Mouse (Mus musculus) megakaryocyte, embryonic 14.5 days (primary cell): Measurements from ENCODE around the gene Dusp8. TPM values are rescaled to one million over a fixed set of nuclear protein-coding genes. Genes with fewer than 3 reads are reported as not detected.
A peak's percentile ranks its signal among the peaks of the same experiment; 100 is the strongest.

ENCODE experiments used
- H3K27me3 ChIP-seq: replicated peaks from 2 replicates; pipeline ENCODE3; 2012; ENCODE audit warnings: inconsistent platforms
- H3K36me3 ChIP-seq: replicated peaks from 2 replicates; pipeline ENCODE3; 2012; ENCODE audit warnings: low read length, inconsistent platforms, mixed read lengths
- H3K4me1 ChIP-seq: 2 replicates; pipeline ENCODE4 v1.6.1; 2012; ENCODE audit warnings: inconsistent platforms
- H3K4me3 ChIP-seq: replicated peaks from 2 replicates; pipeline ENCODE3; 2012; ENCODE audit warnings: moderate library complexity, mild to moderate bottlenecking, inconsistent platforms
- H3K9me3 ChIP-seq: 2 replicates; pipeline ENCODE4 v1.6.1; 2012; ENCODE audit warnings: inconsistent platforms
- FLI1 ChIP-seq: IDR thresholded peaks from 2 replicates; pipeline ENCODE4 v1.6.1; 2012; ENCODE audit warnings: low read length, inconsistent platforms, mixed read lengths
- GATA1 ChIP-seq: IDR thresholded peaks from 3 replicates; pipeline ENCODE4 v1.6.1; 2012; ENCODE audit warnings: mixed read lengths, low read length, inconsistent platforms, borderline replicate concordance
- polyA plus RNA-seq: library from polyadenylated mRNA; stranded (reverse); fragments of >175 nt; gene quantifications from 2 replicates; pipeline ENCODE4 v1.2.3, GENCODE M21; 2012; ENCODE audit warnings: low replicate concordance; ENCODE audit not compliant: insufficient read depth

The Dusp8 gene
- polyA plus RNA-seq, 1 experiment = 0.07 TPM

DNA sequence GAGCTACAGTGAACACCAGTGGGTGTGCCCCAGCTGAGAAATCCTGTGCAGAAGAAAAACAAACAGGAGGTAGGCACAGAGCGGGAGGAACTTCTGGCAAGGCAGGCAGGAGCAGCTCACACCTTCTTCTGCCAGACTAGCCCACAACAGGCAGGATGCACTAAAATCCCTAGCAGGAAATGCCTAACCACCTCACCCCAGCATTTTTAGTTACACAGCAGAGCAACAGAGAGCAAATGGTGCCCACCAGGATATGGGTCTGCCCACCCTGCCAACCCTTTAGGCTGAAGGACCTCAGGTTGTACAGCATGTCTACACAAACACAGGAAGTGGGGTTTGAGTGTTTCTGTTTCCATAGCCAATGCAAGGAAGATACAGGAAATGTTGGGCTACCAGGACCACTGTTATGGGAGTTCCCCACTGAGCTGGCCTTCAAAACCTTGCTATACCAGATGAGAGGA is 39.0 kb downstream of the Dusp8 start:
- Histone ChIP-seq H3K27me3 (no peaks in the 10 kb centered on the region), H3K36me3 (peaks cover 66% of the 10 kb centered on the region), H3K4me3 (peak overlapping the region; percentile 60), H3K4me1 (peaks cover 88% of the 10 kb centered on the region), H3K9me3 (no peaks in the 10 kb centered on the region)
- no peak for TF ChIP-seq FLI1
- no peak for TF ChIP-seq GATA1

DNA sequence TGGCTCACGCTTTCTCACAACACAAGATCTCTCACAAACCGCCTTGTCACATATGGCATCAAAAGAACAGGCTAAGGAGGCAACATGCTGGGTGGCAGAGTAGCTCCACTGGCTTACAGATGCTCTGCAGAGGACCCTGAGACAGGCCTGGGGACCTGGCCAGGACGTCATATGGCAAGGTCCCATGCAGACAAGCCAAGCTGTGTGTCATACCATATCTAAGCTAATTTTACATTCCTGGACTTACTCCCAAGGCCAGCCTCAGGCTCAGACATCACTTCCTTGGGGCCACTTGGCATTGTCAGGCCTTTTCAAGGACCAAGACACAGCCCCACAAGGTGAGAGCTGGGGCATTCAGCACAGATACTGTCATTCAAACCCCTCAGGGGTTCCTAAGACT is 40.2 kb downstream of the Dusp8 start:
- Histone ChIP-seq H3K4me3 (no peak overlapping the region), H3K4me1 (peaks cover 95% of the 10 kb centered on the region), H3K36me3 (peaks cover 78% of the 10 kb centered on the region), H3K9me3 (no peaks in the 10 kb centered on the region), H3K27me3 (no peaks in the 10 kb centered on the region)
- no peak for TF ChIP-seq GATA1

DNA sequence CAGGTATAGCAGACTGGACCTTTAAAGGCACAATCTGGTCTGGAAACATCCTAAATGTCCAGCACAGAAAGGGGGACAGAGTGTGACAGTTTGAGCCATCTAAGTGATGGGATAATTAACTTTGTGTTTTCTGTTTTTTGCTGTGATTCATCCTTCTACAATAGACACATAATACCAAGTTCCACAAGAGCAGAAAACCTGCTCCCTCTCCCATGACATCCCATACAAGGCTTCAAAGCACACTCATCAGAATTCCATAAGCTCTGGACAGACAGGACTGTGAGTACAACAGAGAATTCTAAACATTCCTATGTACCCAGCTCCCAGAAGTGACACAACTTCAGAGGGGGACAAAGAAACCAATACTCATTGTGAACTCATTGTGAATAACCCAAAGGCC is 45.1 kb downstream of the Dusp8 start:
- H3K4me1 ChIP-seq = peaks cover 89% of the 10 kb centered on the region
- no peaks in the 10 kb centered on the region for H3K27me3 ChIP-seq
- H3K36me3 ChIP-seq = peaks cover 87% of the 10 kb centered on the region
- H3K9me3 ChIP-seq = no peaks in the 10 kb centered on the region
- H3K4me3 ChIP-seq = no peak overlapping the region
- no peak for TF ChIP-seq FLI1

DNA sequence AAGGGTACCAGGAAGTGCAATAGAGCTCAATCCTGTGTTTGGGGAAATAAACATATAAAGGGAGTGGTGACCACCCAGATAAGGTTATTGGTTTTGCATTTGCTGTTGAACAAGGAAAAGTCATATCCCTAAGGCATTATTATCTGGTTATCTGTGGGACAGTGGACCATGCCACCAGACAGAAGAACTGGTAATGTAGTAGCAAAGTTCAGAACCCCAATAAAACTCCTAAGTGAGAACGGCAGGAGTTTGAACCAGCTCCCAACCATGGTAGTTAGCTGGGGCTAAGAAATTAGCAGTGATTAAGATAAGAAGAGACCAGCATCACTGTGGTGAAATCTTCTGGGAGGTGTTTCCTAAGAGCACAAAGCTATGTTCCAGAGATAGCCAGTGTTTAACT is 49.7 kb downstream of the Dusp8 start:
- peaks cover 84% of the 10 kb centered on the region for H3K4me1 ChIP-seq
- H3K27me3 ChIP-seq = no peaks in the 10 kb centered on the region
- no peak for TF ChIP-seq GATA1
- no peak for TF ChIP-seq FLI1
- peaks cover 71% of the 10 kb centered on the region for H3K36me3 ChIP-seq
- H3K4me3 ChIP-seq = no peak overlapping the region
- H3K9me3 ChIP-seq = no peaks in the 10 kb centered on the region

DNA sequence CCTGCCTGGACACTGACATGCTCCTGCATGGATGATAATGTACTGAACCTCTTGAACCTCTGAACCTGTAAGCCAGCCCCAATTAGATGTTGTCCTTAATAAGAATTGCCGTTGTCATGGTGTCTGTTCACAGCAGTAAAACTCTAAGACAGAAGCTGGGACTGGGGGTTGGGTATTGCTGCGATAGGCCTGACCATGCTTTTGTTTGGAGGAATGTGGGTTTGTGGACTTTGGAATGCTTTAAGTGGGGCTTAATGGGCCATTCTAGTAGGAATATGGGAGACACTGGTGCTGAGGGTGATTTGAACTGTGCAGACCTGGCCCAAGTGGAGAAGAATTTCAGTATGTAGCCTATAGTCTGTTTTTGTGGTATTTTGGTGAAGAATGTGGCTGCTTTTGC is 50.3 kb downstream of the Dusp8 start:
- H3K27me3 ChIP-seq = no peaks in the 10 kb centered on the region
- H3K9me3 ChIP-seq = no peaks in the 10 kb centered on the region
- peaks cover 84% of the 10 kb centered on the region for H3K4me1 ChIP-seq
- no peak overlapping the region for H3K4me3 ChIP-seq
- H3K36me3 ChIP-seq = peaks cover 65% of the 10 kb centered on the region
- TF ChIP-seq FLI1 = no peak
- TF ChIP-seq GATA1 = no peak

DNA sequence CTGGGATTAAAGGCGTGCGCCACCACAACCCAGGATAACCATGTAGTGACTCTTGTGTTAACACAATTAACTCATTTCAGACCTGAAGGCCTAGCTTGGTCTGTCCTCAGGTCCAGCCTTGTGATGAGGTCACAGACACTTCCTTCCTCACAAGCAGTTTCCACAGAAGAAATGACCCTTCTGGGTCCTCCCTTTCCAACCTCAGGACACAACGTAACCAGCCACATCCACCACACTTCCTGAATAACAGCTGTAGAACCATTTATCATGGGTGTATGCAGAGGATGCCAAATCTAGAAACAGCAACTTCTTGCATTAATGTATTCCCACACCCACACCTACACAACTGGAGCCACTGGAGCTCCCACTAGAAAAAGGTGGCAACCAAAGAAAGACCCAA is 54.9 kb downstream of the Dusp8 start:
- TF ChIP-seq GATA1 = no peak
- TF ChIP-seq FLI1 = no peak
- H3K36me3 ChIP-seq = peaks cover 66% of the 10 kb centered on the region
- no peaks in the 10 kb centered on the region for H3K27me3 ChIP-seq
- peaks cover 87% of the 10 kb centered on the region for H3K4me1 ChIP-seq
- no peak overlapping the region for H3K4me3 ChIP-seq
- no peaks in the 10 kb centered on the region for H3K9me3 ChIP-seq

DNA sequence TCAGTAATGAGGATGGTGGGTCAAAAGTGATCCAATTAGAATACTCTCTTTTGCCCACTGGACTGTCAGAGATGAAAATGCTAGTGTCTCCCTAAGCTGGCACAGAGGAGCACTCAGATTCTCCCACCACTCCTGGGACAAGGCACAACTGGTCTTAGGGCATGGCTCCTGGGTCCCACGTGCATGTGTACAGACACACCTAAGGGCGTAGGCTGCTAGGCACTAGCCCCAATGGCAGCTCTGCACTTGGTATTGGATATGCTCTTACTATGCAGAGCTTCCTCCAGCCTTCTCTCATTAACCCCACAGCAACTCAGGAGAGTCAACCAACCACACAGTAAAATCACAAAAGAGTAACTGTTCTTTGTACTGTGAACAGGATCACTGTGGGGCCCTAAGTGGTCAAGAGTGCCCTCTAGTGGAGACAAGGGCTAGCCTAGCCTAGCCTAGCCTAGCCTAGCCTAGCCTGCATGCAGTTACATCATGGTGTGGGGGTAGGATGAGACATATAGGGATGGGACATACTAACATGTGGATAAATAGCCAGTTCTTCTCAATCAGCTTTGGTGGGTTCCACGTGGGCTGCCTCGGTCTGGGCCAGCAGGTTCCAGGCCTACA is 58.0 kb downstream of the Dusp8 start:
- peaks cover 92% of the 10 kb centered on the region for H3K4me1 ChIP-seq
- H3K36me3 ChIP-seq = peaks cover 74% of the 10 kb centered on the region
- H3K27me3 ChIP-seq = no peaks in the 10 kb centered on the region
- no peak overlapping the region for H3K4me3 ChIP-seq
- H3K9me3 ChIP-seq = no peaks in the 10 kb centered on the region
- TF ChIP-seq FLI1 (no peak), GATA1 (no peak)

DNA sequence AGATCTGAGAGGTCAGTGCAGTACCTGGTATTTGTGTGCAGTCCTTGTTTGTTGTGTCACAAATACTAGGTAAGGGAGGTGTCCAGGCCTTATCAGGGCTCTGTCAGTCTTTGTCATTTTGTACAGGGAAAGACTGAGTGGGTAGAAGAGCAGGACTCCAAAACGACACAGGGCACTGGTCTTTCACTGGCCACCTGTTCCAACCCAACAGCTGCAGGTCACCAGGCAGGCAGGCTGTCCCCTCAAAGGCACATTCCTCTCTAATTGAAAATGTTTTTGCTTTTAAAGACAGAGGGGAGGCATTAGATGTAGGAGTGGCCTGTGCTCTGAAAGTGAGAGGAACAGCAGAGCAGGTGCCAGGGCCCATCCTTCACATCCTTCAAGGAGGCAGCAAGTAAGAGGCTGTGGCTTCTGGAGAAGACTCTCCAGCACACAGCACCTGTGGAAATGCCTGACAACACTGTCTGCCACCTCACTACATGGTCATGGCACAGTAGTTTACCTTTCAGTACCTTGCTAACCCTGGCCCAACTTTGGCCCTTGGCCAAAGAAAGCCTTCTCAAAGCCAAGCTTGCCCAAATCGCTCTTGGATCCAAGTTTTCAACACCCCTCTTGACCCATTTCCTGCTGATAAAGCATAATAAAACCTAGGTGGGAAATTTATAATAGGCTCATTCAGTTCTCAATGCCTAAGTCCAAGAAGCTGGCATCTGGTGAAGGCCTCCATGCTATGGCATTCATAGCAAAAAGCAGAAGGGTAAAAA is 60.4 kb downstream of the Dusp8 start:
- no peak for TF ChIP-seq FLI1
- no peak for TF ChIP-seq GATA1
- H3K4me3 ChIP-seq = no peak overlapping the region
- H3K9me3 ChIP-seq = no peaks in the 10 kb centered on the region
- peaks cover 81% of the 10 kb centered on the region for H3K4me1 ChIP-seq
- peaks cover 81% of the 10 kb centered on the region for H3K36me3 ChIP-seq
- no peaks in the 10 kb centered on the region for H3K27me3 ChIP-seq

DNA sequence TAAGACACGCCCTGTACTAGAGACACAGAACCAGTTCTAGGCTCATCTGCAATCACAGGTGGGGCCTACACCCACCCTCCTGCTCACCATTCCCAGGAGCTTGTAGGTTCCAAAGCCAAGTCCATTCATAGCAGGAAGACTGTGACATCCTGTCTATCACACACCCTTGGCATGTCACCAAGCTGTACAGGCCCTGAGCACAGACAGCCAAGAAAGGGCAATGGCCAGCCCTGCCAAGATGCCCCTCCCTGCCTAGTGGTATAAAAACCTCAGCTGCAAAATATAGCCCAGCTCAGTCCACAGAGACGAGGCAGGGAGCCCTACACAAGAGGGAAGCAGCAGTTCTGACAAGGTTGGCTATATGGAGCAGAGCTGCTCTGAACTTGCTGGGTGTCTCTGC is 61.4 kb downstream of the Dusp8 start:
- Histone ChIP-seq H3K4me1 (peaks cover 71% of the 10 kb centered on the region), H3K27me3 (no peaks in the 10 kb centered on the region), H3K4me3 (no peak overlapping the region), H3K36me3 (peaks cover 70% of the 10 kb centered on the region), H3K9me3 (no peaks in the 10 kb centered on the region)
- TF ChIP-seq FLI1 (no peak), GATA1 (no peak)

DNA sequence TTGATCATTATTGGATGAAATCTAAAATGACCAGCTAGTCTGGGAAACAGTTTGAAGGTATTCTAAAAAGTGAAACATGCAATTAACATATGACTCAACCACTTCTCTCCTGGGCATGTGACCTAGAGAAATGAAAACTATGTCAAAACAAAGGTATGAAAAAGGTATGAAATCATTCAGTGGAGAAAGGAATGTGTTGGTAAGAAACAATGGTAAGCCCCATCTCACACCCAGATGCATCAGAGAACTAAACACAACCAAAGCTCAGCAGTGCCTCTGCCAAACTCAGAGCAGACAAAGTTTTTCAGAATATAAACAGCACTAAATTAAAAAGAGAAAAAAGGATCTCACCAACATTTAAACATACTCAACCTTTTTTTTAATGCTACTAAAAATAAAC is 65.6 kb downstream of the Dusp8 start:
- TF ChIP-seq GATA1 = no peak
- TF ChIP-seq FLI1 = no peak
- Histone ChIP-seq H3K36me3 (peaks cover 49% of the 10 kb centered on the region), H3K9me3 (no peaks in the 10 kb centered on the region), H3K27me3 (no peaks in the 10 kb centered on the region), H3K4me1 (peaks cover 45% of the 10 kb centered on the region), H3K4me3 (no peak overlapping the region)

Other genes starting within 250 kb of the Dusp8 start
- 31.0 and 40.1 TPM in 2 replicates for gene Tollip, start 177.3 kb downstream of the Dusp8 start, polyA plus RNA-seq
- not detected in 2 replicates for gene Brsk2, start 146.1 kb downstream of the Dusp8 start, polyA plus RNA-seq
- gene Mob2, start 34.8 kb downstream of the Dusp8 start, polyA plus RNA-seq = 69.4 and 73.5 TPM in 2 replicates
- gene Gm45618, start 24.9 kb upstream of the Dusp8 start, polyA plus RNA-seq = not detected in 2 replicates
- not detected in 2 replicates for gene Gm39115, start 40.2 kb upstream of the Dusp8 start, polyA plus RNA-seq
- gene Gm45337, start 48.8 kb upstream of the Dusp8 start, polyA plus RNA-seq = not detected in 2 replicates
- gene Gm29735, start 61.3 kb upstream of the Dusp8 start, polyA plus RNA-seq = not detected in 2 replicates
- not detected in 2 replicates for gene Gm4553, start 69.9 kb upstream of the Dusp8 start, polyA plus RNA-seq
- not detected in 2 replicates for gene Krtap5-2, start 80.2 kb upstream of the Dusp8 start, polyA plus RNA-seq
- gene Gm10153, start 94.5 kb upstream of the Dusp8 start, polyA plus RNA-seq = not detected in 2 replicates
- gene Krtap5-3, start 105.5 kb upstream of the Dusp8 start, polyA plus RNA-seq = not detected in 2 replicates
- gene Gm7579, start 116.0 kb upstream of the Dusp8 start, polyA plus RNA-seq = not detected in 2 replicates
- gene Krtap5-5, start 134.1 kb upstream of the Dusp8 start, polyA plus RNA-seq = not detected in 2 replicates
- not detected in 2 replicates for gene Gm40460, start 145.2 kb upstream of the Dusp8 start, polyA plus RNA-seq
- gene Gm2431, start 162.5 kb upstream of the Dusp8 start, polyA plus RNA-seq = not detected in 2 replicates
- gene Gm4559, start 178.5 kb upstream of the Dusp8 start, polyA plus RNA-seq = not detected in 2 replicates
- gene Krtap5-1, start 201.3 kb upstream of the Dusp8 start, polyA plus RNA-seq = not detected in 2 replicates
- not detected in 2 replicates for gene Krtap5-4, start 207.7 kb upstream of the Dusp8 start, polyA plus RNA-seq